Mouse (Mus musculus): ENCODE results near the gene Taf12.

- no peak for TF ChIP-seq CTCF (IDR thresholded peaks at IDR 0.05; ENCODE audit: insufficient read depth, low read depth, low read length)
- no peak for TF ChIP-seq POLR2A (IDR thresholded peaks at IDR 0.05; ENCODE audit: insufficient read depth, low read depth, low read length)
Observed at GRCm38 (mm10) chr4:132259248-132259647, 14.9 kb upstream of the Taf12 start.
